Mouse (Mus musculus) neural tube, embryonic 14.5 days (tissue): ENCODE measurements around the gene Tmem200a. TPM values are rescaled to one million over a fixed set of nuclear protein-coding genes. Genes with fewer than 3 reads are reported as not detected.

Experiments
- ATAC-seq: fragments of 200-750 bp; cut with Nextera tagmentation; 2 replicates; pipeline ENCODE4 v1.8.0; 2017; ENCODE audit warnings: low read depth, mild to moderate bottlenecking, moderate TSS enrichment, moderate library complexity
- H3K27ac ChIP-seq: fragments of 300-500 bp; sonication (generic); 2 replicates; pipeline ENCODE4 v1.5.1; 2014; ENCODE audit warnings: low read depth, mild to moderate bottlenecking, control low read depth, low read length, moderate library complexity, mixed read lengths
- H3K27me3 ChIP-seq: fragments of 300-500 bp; sonication (generic); 2 replicates; pipeline ENCODE4 v1.6.1; 2014; ENCODE audit warnings: low read length; ENCODE audit not compliant: control insufficient read depth, insufficient read depth
- H3K36me3 ChIP-seq: fragments of 300-500 bp; sonication (generic); 2 replicates; pipeline ENCODE4 v1.6.1; 2014; ENCODE audit warnings: low read length, mixed read lengths; ENCODE audit not compliant: control insufficient read depth, insufficient read depth
- H3K4me1 ChIP-seq: fragments of 300-500 bp; sonication (generic); 2 replicates; pipeline ENCODE4 v1.6.1; 2014; ENCODE audit warnings: low read length; ENCODE audit not compliant: control insufficient read depth, insufficient read depth
- H3K4me2 ChIP-seq: fragments of 300-500 bp; sonication (generic); 2 replicates; pipeline ENCODE4 v1.6.1; 2014; ENCODE audit warnings: mild to moderate bottlenecking, low read depth, low read length, control low read depth
- H3K4me3 ChIP-seq: fragments of 300-500 bp; sonication (generic); 2 replicates; pipeline ENCODE4 v1.5.1; 2014; ENCODE audit warnings: low read depth, low read length, control low read depth, mixed read lengths
- H3K9ac ChIP-seq: fragments of 300-500 bp; sonication (generic); replicated peaks from 2 replicates; pipeline ENCODE4 v1.6.1; 2014; ENCODE audit warnings: low read depth, mild to moderate bottlenecking, control low read depth, low read length, mixed read lengths
- H3K9me3 ChIP-seq: fragments of 300-500 bp; sonication (generic); 2 replicates; pipeline ENCODE4 v1.6.1; 2016; ENCODE audit warnings: low read length; ENCODE audit not compliant: control insufficient read depth
- WGBS: fragments of 180-500 bp; shearing (Covaris S2); extraction: QIAGEN DNeasy Blood & Tissue Kit; methylation state at CpG from one replicate; pipeline ENCODE4 v1.1.7; 2014; 5-methylcytosine and 5-hydroxymethylcytosine counted together
- polyA plus RNA-seq: library from polyadenylated mRNA; unstranded; fragments of >200 nt; fragmentation: Nextera tagmentation; extraction: Ambion mirVana; gene quantifications from 2 replicates; pipeline ENCODE4 v1.2.1, GENCODE M21; 2014

Gene Tmem200a
- polyA plus RNA-seq, 1 experiment from 2014 or later: 22.6 TPM

GRCm38 (mm10) chr10:25877731-25878130 lies 201.1 kb downstream of the Tmem200a start:
- Histone ChIP-seq H3K9me3 (no peaks in the 10 kb centered on the region), H3K9ac (no peak overlapping the region), H3K4me1 (no peaks in the 10 kb centered on the region), H3K4me3 (no peak overlapping the region), H3K27ac (no peak overlapping the region), H3K36me3 (no peaks in the 10 kb centered on the region), H3K27me3 (no peaks in the 10 kb centered on the region), H3K4me2 (no peak overlapping the region)
- ATAC-seq: no peak
- 54% methylated on average over 2 of the region's 2 CpGs for WGBS

GRCm38 (mm10) chr10:25876809-25877208 lies 202.0 kb downstream of the Tmem200a start:
- no peaks in the 10 kb centered on the region for H3K36me3 ChIP-seq
- no peaks in the 10 kb centered on the region for H3K27me3 ChIP-seq
- no peak overlapping the region for H3K4me3 ChIP-seq
- no peak overlapping the region for H3K9ac ChIP-seq
- H3K4me2 ChIP-seq: no peak overlapping the region
- WGBS: 52% methylated on average over 3 of the region's 3 CpGs
- H3K4me1 ChIP-seq: no peaks in the 10 kb centered on the region
- ATAC-seq: no peak; the same call in 1 of the 2 replicates
- H3K9me3 ChIP-seq: no peaks in the 10 kb centered on the region
- H3K27ac ChIP-seq: no peak overlapping the region

GRCm38 (mm10) chr10:25868739-25869138 lies 210.1 kb downstream of the Tmem200a start:
- 77% methylated on average over 6 of the region's 6 CpGs for WGBS

More at GRCm38 (mm10) chr10:25868739-25869138, 210.1 kb downstream of the Tmem200a start:
- H3K9me3 ChIP-seq: no peaks in the 10 kb centered on the region
- no peak for ATAC-seq
- H3K4me1 ChIP-seq: no peaks in the 10 kb centered on the region
- no peaks in the 10 kb centered on the region for H3K27me3 ChIP-seq
- no peak overlapping the region for H3K27ac ChIP-seq
- H3K4me2 ChIP-seq: no peak overlapping the region
- no peaks in the 10 kb centered on the region for H3K36me3 ChIP-seq
- H3K4me3 ChIP-seq: no peak overlapping the region
- H3K9ac ChIP-seq: no peak overlapping the region

Other genes starting within 250 kb of the Tmem200a start
- 0.81 and 1.4 TPM in 2 replicates for gene Gm9767, start 797 bp downstream of the Tmem200a start, polyA plus RNA-seq
- not detected in 2 replicates for gene Samd3, start 150.7 kb upstream of the Tmem200a start, polyA plus RNA-seq